Mouse (Mus musculus): Measurements from ENCODE around the gene Sh3rf3.

Sh3rf3 gene

GRCm38 (mm10) chr10:59166104-59166944, 353.2 kb downstream of the Sh3rf3 start:
- peak in 1 of 2 experiments; percentile 41 for DNase-seq (ENCODE audit: low spot score in 2 of 2)

GRCm38 (mm10) chr10:59171042-59171441, 357.9 kb downstream of the Sh3rf3 start:
- DNase-seq (ENCODE audit: low spot score in 2 of 2) = no peak

- DNase-seq (ENCODE audit: low spot score in 2 of 2) = no peak
Measured at GRCm38 (mm10) chr10:59172539-59172938, 359.4 kb downstream of the Sh3rf3 start.

GRCm38 (mm10) chr10:59179620-59180019, 366.5 kb downstream of the Sh3rf3 start:
- DNase-seq (ENCODE audit: low spot score in 2 of 2) = no peak

- DNase-seq (ENCODE audit: low spot score in 2 of 2) = no peak
Measured at GRCm38 (mm10) chr10:59182306-59182705, 369.1 kb downstream of the Sh3rf3 start.

All from frontal cortex, postnatal 10 days (tissue).